Mouse (Mus musculus) cortical plate, adult 2 months (tissue): ENCODE results near the gene Bnip3.

Experiments used
- CTCF ChIP-seq: fragments of 200-500 bp; IDR thresholded peaks from 2 replicates; pipeline ENCODE4 v1.5.1; 2011; ENCODE audit warnings: mild to moderate bottlenecking, control low read depth, low read length; ENCODE audit not compliant: insufficient read depth; ENCODE audit errors: extremely low read depth
- POLR2A ChIP-seq: fragments of 200-500 bp; IDR thresholded peaks from 2 replicates; pipeline ENCODE4 v1.6.1; 2011; ENCODE audit warnings: mild to moderate bottlenecking, low read length, control low read depth; ENCODE audit not compliant: insufficient read depth; ENCODE audit errors: extremely low read depth

DNA sequence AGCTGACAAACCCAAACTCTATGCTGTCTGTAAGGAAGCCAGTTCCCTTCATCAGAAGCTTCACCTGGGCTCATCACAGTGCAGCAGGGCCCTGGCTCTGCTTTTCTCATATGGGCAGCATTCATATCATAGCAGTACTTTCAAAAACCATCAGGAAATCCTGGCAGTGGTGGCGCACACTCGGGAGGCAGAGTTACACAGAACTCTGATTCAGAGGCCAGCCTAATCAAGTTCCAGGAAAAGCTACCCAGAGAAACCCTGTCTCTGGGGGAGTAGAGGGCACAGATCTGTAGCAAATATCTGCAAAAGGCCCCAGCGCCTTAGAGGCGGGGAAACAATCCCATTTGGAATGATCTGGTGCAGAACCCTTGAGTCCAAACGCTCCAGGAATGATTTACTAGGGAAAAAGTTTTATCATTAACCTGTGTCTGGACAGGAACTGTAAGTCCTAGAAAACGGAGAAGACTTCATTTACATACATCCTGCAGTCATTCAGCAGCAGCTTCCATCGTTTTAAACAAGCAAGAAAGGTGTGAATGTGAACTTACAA, 5.4 kb downstream of the Bnip3 start:
- TF ChIP-seq POLR2A (no peak), CTCF (no peak)
